Mouse (Mus musculus): ENCODE data around the gene Capn2. TPM values are rescaled to one million over a fixed set of nuclear protein-coding genes. Genes with fewer than 3 reads are reported as not detected.

Gene Capn2
- polyA plus RNA-seq (2014; fragmentation: Nextera tagmentation; extraction: Ambion mirVana) = 39.6 and 53.5 TPM in 2 replicates

GRCm38 (mm10) chr1:182516758-182517676 lies at the start of gene Capn2:
TSS of gene Capn2 (minus strand) at chr1:182517608.
- Histone ChIP-seq H3K36me3 (ENCODE audit: control insufficient read depth, insufficient read depth, low read length) (peaks cover 4% of the 10 kb centered on the region), H3K4me3 (ENCODE audit: low read depth, low read length) (peak within 1 kb of the TSS; percentile 76), H3K27me3 (replicated peaks; ENCODE audit: control insufficient read depth, insufficient read depth, low read length) (no peaks in the 10 kb centered on the region), H3K4me2 (ENCODE audit: low read length) (peak within 1 kb of the TSS; percentile 83), H3K4me1 (ENCODE audit: control insufficient read depth, insufficient read depth, low read length) (peaks cover 9% of the 10 kb centered on the region), H3K9me3 (replicated peaks; ENCODE audit: control insufficient read depth, low read length) (no peaks in the 10 kb centered on the region), H3K27ac (ENCODE audit: low read depth, low read length) (peak within 1 kb of the TSS; percentile 79), H3K9ac (ENCODE audit: low read length) (peak within 1 kb of the TSS; percentile 91)
- DNase-seq (ENCODE audit: low spot score) = peak; percentile 79
- under 1% methylated on average over 79 of the region's 84 CpGs for WGBS
- ATAC-seq = peak; percentile 96

- H3K27ac ChIP-seq (ENCODE audit: low read depth, low read length) = no peak overlapping the region
- no peaks in the 10 kb centered on the region for H3K4me1 ChIP-seq (ENCODE audit: control insufficient read depth, insufficient read depth, low read length)
- DNase-seq (ENCODE audit: low spot score) (no peak), ATAC-seq (no peak)
- H3K4me2 ChIP-seq (ENCODE audit: low read length) = no peak overlapping the region
- H3K9ac ChIP-seq (ENCODE audit: low read length) = no peak overlapping the region
- 90% methylated on average over 6 of the region's 6 CpGs for WGBS
- no peaks in the 10 kb centered on the region for H3K36me3 ChIP-seq (ENCODE audit: control insufficient read depth, insufficient read depth, low read length)
- H3K4me3 ChIP-seq (ENCODE audit: low read depth, low read length) = no peak overlapping the region
- no peaks in the 10 kb centered on the region for H3K27me3 ChIP-seq (replicated peaks; ENCODE audit: control insufficient read depth, insufficient read depth, low read length)
- no peaks in the 10 kb centered on the region for H3K9me3 ChIP-seq (replicated peaks; ENCODE audit: control insufficient read depth, low read length)
These were observed 48.0 kb upstream of the Capn2 start for GRCm38 (mm10) chr1:182565351-182565835.

- no peaks in the 10 kb centered on the region for H3K36me3 ChIP-seq (ENCODE audit: control insufficient read depth, insufficient read depth, low read length)
- DNase-seq (ENCODE audit: low spot score) = no peak
- no peak for ATAC-seq
- no peaks in the 10 kb centered on the region for H3K9me3 ChIP-seq (replicated peaks; ENCODE audit: control insufficient read depth, low read length)
- 76% methylated on average over 5 of the region's 5 CpGs for WGBS
- H3K9ac ChIP-seq (ENCODE audit: low read length) = no peak within 1 kb of the TSS
- no peak within 1 kb of the TSS for H3K4me2 ChIP-seq (ENCODE audit: low read length)
- no peak within 1 kb of the TSS for H3K4me3 ChIP-seq (ENCODE audit: low read depth, low read length)
- H3K27ac ChIP-seq (ENCODE audit: low read depth, low read length) = no peak within 1 kb of the TSS
- H3K27me3 ChIP-seq (replicated peaks; ENCODE audit: control insufficient read depth, insufficient read depth, low read length) = no peaks in the 10 kb centered on the region
- H3K4me1 ChIP-seq (ENCODE audit: control insufficient read depth, insufficient read depth, low read length) = no peaks in the 10 kb centered on the region
These were observed 47.2 kb upstream of the Capn2 start, which contains the start of gene Capn8 for GRCm38 (mm10) chr1:182564408-182565120. TSS of gene Capn8 (plus strand) at chr1:182565007.

- no peak overlapping the region for H3K27ac ChIP-seq (ENCODE audit: low read depth, low read length)
- peak; percentile 44 for DNase-seq (ENCODE audit: low spot score)
- H3K9me3 ChIP-seq (replicated peaks; ENCODE audit: control insufficient read depth, low read length) = no peaks in the 10 kb centered on the region
- no peak overlapping the region for H3K4me2 ChIP-seq (ENCODE audit: low read length)
- H3K27me3 ChIP-seq (replicated peaks; ENCODE audit: control insufficient read depth, insufficient read depth, low read length) = no peaks in the 10 kb centered on the region
- H3K36me3 ChIP-seq (ENCODE audit: control insufficient read depth, insufficient read depth, low read length) = no peaks in the 10 kb centered on the region
- no peak overlapping the region for H3K4me3 ChIP-seq (ENCODE audit: low read depth, low read length)
- H3K9ac ChIP-seq (ENCODE audit: low read length) = no peak overlapping the region
- WGBS = 53% methylated on average over 16 of the region's 16 CpGs
- peak; percentile 19; the same call in 1 of the 2 replicates for ATAC-seq
- no peaks in the 10 kb centered on the region for H3K4me1 ChIP-seq (ENCODE audit: control insufficient read depth, insufficient read depth, low read length)
These were observed 45.4 kb upstream of the Capn2 start for GRCm38 (mm10) chr1:182562576-182563370.

GRCm38 (mm10) chr1:182561945-182562514 lies 44.6 kb upstream of the Capn2 start:
- H3K4me1 ChIP-seq (ENCODE audit: control insufficient read depth, insufficient read depth, low read length) = no peaks in the 10 kb centered on the region
- H3K36me3 ChIP-seq (ENCODE audit: control insufficient read depth, insufficient read depth, low read length) = no peaks in the 10 kb centered on the region
- no peak overlapping the region for H3K9ac ChIP-seq (ENCODE audit: low read length)
- no peak overlapping the region for H3K4me3 ChIP-seq (ENCODE audit: low read depth, low read length)
- WGBS = 75% methylated on average over 11 of the region's 11 CpGs
- ATAC-seq = no peak
- no peaks in the 10 kb centered on the region for H3K27me3 ChIP-seq (replicated peaks; ENCODE audit: control insufficient read depth, insufficient read depth, low read length)
- no peak for DNase-seq (ENCODE audit: low spot score)
- no peak overlapping the region for H3K27ac ChIP-seq (ENCODE audit: low read depth, low read length)
- H3K4me2 ChIP-seq (ENCODE audit: low read length) = no peak overlapping the region
- no peaks in the 10 kb centered on the region for H3K9me3 ChIP-seq (replicated peaks; ENCODE audit: control insufficient read depth, low read length)

GRCm38 (mm10) chr1:182560390-182561098 lies 43.1 kb upstream of the Capn2 start:
- Histone ChIP-seq H3K9me3 (replicated peaks; ENCODE audit: control insufficient read depth, low read length) (no peaks in the 10 kb centered on the region), H3K4me1 (ENCODE audit: control insufficient read depth, insufficient read depth, low read length) (no peaks in the 10 kb centered on the region), H3K9ac (ENCODE audit: low read length) (no peak overlapping the region), H3K27ac (ENCODE audit: low read depth, low read length) (no peak overlapping the region), H3K36me3 (ENCODE audit: control insufficient read depth, insufficient read depth, low read length) (no peaks in the 10 kb centered on the region), H3K27me3 (replicated peaks; ENCODE audit: control insufficient read depth, insufficient read depth, low read length) (no peaks in the 10 kb centered on the region), H3K4me3 (ENCODE audit: low read depth, low read length) (no peak overlapping the region), H3K4me2 (ENCODE audit: low read length) (no peak overlapping the region)
- ATAC-seq (peak; percentile 66), DNase-seq (ENCODE audit: low spot score) (peak; percentile 73)
- WGBS = 27% methylated on average over 3 of the region's 3 CpGs

- Histone ChIP-seq H3K36me3 (ENCODE audit: control insufficient read depth, insufficient read depth, low read length) (no peaks in the 10 kb centered on the region), H3K9ac (ENCODE audit: low read length) (no peak overlapping the region), H3K27me3 (replicated peaks; ENCODE audit: control insufficient read depth, insufficient read depth, low read length) (no peaks in the 10 kb centered on the region), H3K27ac (ENCODE audit: low read depth, low read length) (no peak overlapping the region), H3K4me2 (ENCODE audit: low read length) (no peak overlapping the region), H3K9me3 (replicated peaks; ENCODE audit: control insufficient read depth, low read length) (no peaks in the 10 kb centered on the region), H3K4me3 (ENCODE audit: low read depth, low read length) (no peak overlapping the region), H3K4me1 (ENCODE audit: control insufficient read depth, insufficient read depth, low read length) (no peaks in the 10 kb centered on the region)
- DNase-seq (ENCODE audit: low spot score) = no peak
- ATAC-seq = no peak
- WGBS = 85% methylated on average over 10 of the region's 11 CpGs
These were observed 42.1 kb upstream of the Capn2 start for GRCm38 (mm10) chr1:182559530-182559929.

GRCm38 (mm10) chr1:182558271-182558670 lies 40.9 kb upstream of the Capn2 start:
- H3K9ac ChIP-seq (ENCODE audit: low read length) = no peak overlapping the region
- H3K27me3 ChIP-seq (replicated peaks; ENCODE audit: control insufficient read depth, insufficient read depth, low read length) = no peaks in the 10 kb centered on the region
- H3K36me3 ChIP-seq (ENCODE audit: control insufficient read depth, insufficient read depth, low read length) = no peaks in the 10 kb centered on the region
- ATAC-seq (no peak), DNase-seq (ENCODE audit: low spot score) (no peak)
- H3K4me3 ChIP-seq (ENCODE audit: low read depth, low read length) = no peak overlapping the region
- no peaks in the 10 kb centered on the region for H3K9me3 ChIP-seq (replicated peaks; ENCODE audit: control insufficient read depth, low read length)
- H3K4me2 ChIP-seq (ENCODE audit: low read length) = no peak overlapping the region
- H3K4me1 ChIP-seq (ENCODE audit: control insufficient read depth, insufficient read depth, low read length) = no peaks in the 10 kb centered on the region
- no peak overlapping the region for H3K27ac ChIP-seq (ENCODE audit: low read depth, low read length)
- WGBS = 74% methylated on average over 4 of the region's 4 CpGs

All from forebrain, embryonic 14.5 days (tissue).